Mouse (Mus musculus) cortical plate, adult 2 months (tissue): Measurements from ENCODE around the gene Arhgap5.

Experiments used
- CTCF ChIP-seq: fragments of 200-500 bp; IDR thresholded peaks from 2 replicates; pipeline ENCODE4 v1.5.1; 2011; ENCODE audit warnings: mild to moderate bottlenecking, control low read depth, low read length; ENCODE audit not compliant: insufficient read depth; ENCODE audit errors: extremely low read depth
- POLR2A ChIP-seq: fragments of 200-500 bp; IDR thresholded peaks from 2 replicates; pipeline ENCODE4 v1.6.1; 2011; ENCODE audit warnings: mild to moderate bottlenecking, low read length, control low read depth; ENCODE audit not compliant: insufficient read depth; ENCODE audit errors: extremely low read depth

GRCm38 (mm10) chr12:52529740-52530139, 26.0 kb downstream of the Arhgap5 start:
- no peak for TF ChIP-seq CTCF
- TF ChIP-seq POLR2A = no peak
